Mouse (Mus musculus) limb, embryonic 11.5 days (tissue): Measurements from ENCODE around the gene Cyp4f16. TPM values are rescaled to one million over a fixed set of nuclear protein-coding genes. Genes with fewer than 3 reads are reported as not detected.
A peak's percentile ranks its signal among the peaks of the same experiment; 100 is the strongest.
"Not testable (repeated sequence)": the region's sequence is repeated elsewhere in the genome, so short reads cannot be mapped to it uniquely, and the experiment has no call there.

Experiments used
- ATAC-seq: fragments of 200-750 bp; cut with Nextera tagmentation; 2 replicates; pipeline ENCODE4 v1.8.0; 2017; ENCODE audit warnings: low read depth; ENCODE audit not compliant: insufficient number of reproducible peaks, low FRiP score, low TSS enrichment
- DNase-seq: peaks from one replicate; pipeline ENCODE4 v3.0.0-alpha.2; 2015; ENCODE audit warnings: low spot score
- H3K27ac ChIP-seq: fragments of 300-500 bp; sonication (generic); replicated peaks from 2 replicates; pipeline ENCODE4 v1.5.1; 2014; ENCODE audit warnings: low read depth, mild to moderate bottlenecking, low read length
- H3K27me3 ChIP-seq: fragments of 300-500 bp; sonication (generic); 2 replicates; pipeline ENCODE4 v1.6.1; 2014; ENCODE audit warnings: mild to moderate bottlenecking, low read length, mixed read lengths; ENCODE audit not compliant: control insufficient read depth, insufficient read depth
- H3K36me3 ChIP-seq: fragments of 300-500 bp; sonication (generic); 2 replicates; pipeline ENCODE4 v1.6.1; 2014; ENCODE audit warnings: mild to moderate bottlenecking, low read length, moderate library complexity, mixed read lengths; ENCODE audit not compliant: control insufficient read depth, insufficient read depth
- H3K4me1 ChIP-seq: fragments of 300-500 bp; sonication (generic); 2 replicates; pipeline ENCODE4 v1.6.1; 2014; ENCODE audit warnings: low read length, mixed read lengths; ENCODE audit not compliant: control insufficient read depth, insufficient read depth
- H3K4me2 ChIP-seq: fragments of 300-500 bp; sonication (generic); 2 replicates; pipeline ENCODE4 v1.6.1; 2014; ENCODE audit warnings: low read depth, mild to moderate bottlenecking, moderate library complexity; ENCODE audit not compliant: severe bottlenecking
- H3K4me3 ChIP-seq: fragments of 300-500 bp; sonication (generic); 2 replicates; pipeline ENCODE4 v1.5.1; 2014; ENCODE audit warnings: low read depth, low read length
- H3K9ac ChIP-seq: fragments of 300-500 bp; sonication (generic); 2 replicates; pipeline ENCODE4 v1.6.1; 2014; ENCODE audit warnings: mild to moderate bottlenecking, low read length
- H3K9me3 ChIP-seq: fragments of 300-500 bp; sonication (generic); 2 replicates; pipeline ENCODE4 v1.6.1; 2016; ENCODE audit warnings: low read length; ENCODE audit not compliant: control insufficient read depth
- WGBS: fragments of 180-500 bp; shearing (Covaris S2); extraction: QIAGEN DNeasy Blood & Tissue Kit; methylation state at CpG from one replicate; pipeline ENCODE4 v1.1.7; 2014; 5-methylcytosine and 5-hydroxymethylcytosine counted together
- polyA plus RNA-seq: library from polyadenylated mRNA; unstranded; fragments of >200 nt; fragmentation: Nextera tagmentation; extraction: Ambion mirVana; gene quantifications from 2 replicates; pipeline ENCODE4 v1.2.1, GENCODE M21; 2014

Gene Cyp4f16
- polyA plus RNA-seq, 1 experiment from 2014 or later, result 18.3 TPM

GRCm38 (mm10) chr17:32506729-32507245 is 29.6 kb upstream of the Cyp4f16 start:
- Histone ChIP-seq H3K36me3 (no peaks in the 10 kb centered on the region), H3K4me2 (peak overlapping the region; percentile 72), H3K27me3 (no peaks in the 10 kb centered on the region), H3K9me3 (no peaks in the 10 kb centered on the region), H3K4me1 (no peaks in the 10 kb centered on the region; the same call in 1 of the 2 replicates), H3K9ac (peak overlapping the region; percentile 34), H3K4me3 (peak overlapping the region; percentile 48), H3K27ac (no peak overlapping the region)
- WGBS, result 43% methylated on average over 9 of the region's 9 CpGs
- ATAC-seq (no peak; the same call in 1 of the 2 replicates), DNase-seq (no peak)

DNA sequence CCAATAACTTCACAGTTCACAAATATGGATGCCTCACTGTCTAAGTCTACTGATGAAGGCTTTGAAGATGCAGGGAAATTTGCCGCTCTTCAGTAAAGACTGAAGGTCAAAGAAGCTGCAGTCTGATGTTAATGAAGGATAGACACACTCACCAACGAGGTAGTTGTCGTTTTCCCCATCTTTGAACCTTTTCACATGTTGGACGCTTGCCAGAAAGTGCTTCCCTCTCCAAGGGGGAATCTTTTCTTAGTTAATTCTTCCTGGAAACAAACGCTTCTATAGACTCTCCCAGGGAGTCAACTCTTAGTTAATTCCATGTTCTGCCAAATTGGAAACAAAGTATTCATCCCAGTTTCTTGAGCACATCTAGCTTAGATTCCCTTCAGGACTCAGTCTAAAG is 20.2 kb upstream of the Cyp4f16 start:
- H3K9me3 ChIP-seq, result no peaks in the 10 kb centered on the region
- no peak overlapping the region for H3K4me2 ChIP-seq
- H3K9ac ChIP-seq, result no peak overlapping the region
- WGBS, result 88% methylated on average over 5 of the region's 5 CpGs
- no peaks in the 10 kb centered on the region for H3K4me1 ChIP-seq
- H3K4me3 ChIP-seq, result no peak overlapping the region
- no peaks in the 10 kb centered on the region for H3K36me3 ChIP-seq
- H3K27ac ChIP-seq, result no peak overlapping the region
- DNase-seq (no peak), ATAC-seq (no peak)
- H3K27me3 ChIP-seq, result no peaks in the 10 kb centered on the region

DNA sequence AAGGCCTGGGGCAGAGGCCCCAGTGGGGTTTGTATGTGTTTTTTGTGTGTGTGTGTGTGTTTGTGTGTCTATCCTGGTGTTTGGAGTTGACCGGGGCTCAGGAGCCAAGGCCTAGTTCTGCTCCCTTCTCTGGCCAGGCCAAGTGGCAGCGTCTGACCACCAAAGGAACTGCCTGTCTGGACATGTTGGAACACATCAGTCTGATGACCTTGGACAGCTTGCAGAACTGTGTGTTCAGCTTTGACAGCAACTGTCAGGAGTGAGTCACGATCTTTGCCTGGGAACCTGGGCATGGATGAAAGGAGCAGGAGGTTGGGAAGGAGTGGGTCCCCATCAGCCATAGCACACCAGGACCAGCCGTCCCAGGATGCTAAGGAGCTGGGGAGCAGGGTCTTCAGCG is 14.4 kb upstream of the Cyp4f16 start:
- no peaks in the 10 kb centered on the region for H3K27me3 ChIP-seq
- H3K9me3 ChIP-seq, result no peaks in the 10 kb centered on the region
- 88% methylated on average over 5 of the region's 5 CpGs for WGBS
- no peak overlapping the region for H3K27ac ChIP-seq
- H3K9ac ChIP-seq, result no peak overlapping the region
- ATAC-seq, result no peak
- no peaks in the 10 kb centered on the region for H3K36me3 ChIP-seq
- no peak overlapping the region for H3K4me2 ChIP-seq
- no peaks in the 10 kb centered on the region for H3K4me1 ChIP-seq
- H3K4me3 ChIP-seq, result no peak overlapping the region
- no peak for DNase-seq

DNA sequence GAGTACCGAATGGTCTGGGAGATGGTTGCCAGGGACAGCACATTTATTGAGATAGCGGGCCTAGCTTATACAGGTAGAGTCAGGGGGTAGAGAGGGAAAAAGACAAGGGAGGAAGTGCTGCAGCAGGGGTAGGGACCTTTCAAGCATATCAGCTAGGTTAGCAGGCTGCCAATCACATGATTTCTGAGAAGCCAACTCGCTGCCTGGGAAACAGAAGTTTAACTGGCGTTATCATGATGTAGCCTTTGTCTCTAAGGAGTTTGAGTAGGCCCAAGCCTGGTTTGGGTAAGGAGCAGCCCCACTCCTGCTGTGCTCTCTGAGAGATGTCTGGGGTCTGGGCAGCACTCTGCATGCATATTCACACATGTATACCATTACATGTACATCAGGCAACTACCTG is 14.0 kb upstream of the Cyp4f16 start:
- no peaks in the 10 kb centered on the region for H3K36me3 ChIP-seq
- no peaks in the 10 kb centered on the region for H3K27me3 ChIP-seq
- DNase-seq (no peak), ATAC-seq (no peak)
- no peaks in the 10 kb centered on the region for H3K9me3 ChIP-seq
- H3K27ac ChIP-seq, result no peak overlapping the region
- no peak overlapping the region for H3K9ac ChIP-seq
- 97% methylated on average over 4 of the region's 4 CpGs for WGBS
- no peak overlapping the region for H3K4me3 ChIP-seq
- H3K4me1 ChIP-seq, result no peaks in the 10 kb centered on the region
- no peak overlapping the region for H3K4me2 ChIP-seq

DNA sequence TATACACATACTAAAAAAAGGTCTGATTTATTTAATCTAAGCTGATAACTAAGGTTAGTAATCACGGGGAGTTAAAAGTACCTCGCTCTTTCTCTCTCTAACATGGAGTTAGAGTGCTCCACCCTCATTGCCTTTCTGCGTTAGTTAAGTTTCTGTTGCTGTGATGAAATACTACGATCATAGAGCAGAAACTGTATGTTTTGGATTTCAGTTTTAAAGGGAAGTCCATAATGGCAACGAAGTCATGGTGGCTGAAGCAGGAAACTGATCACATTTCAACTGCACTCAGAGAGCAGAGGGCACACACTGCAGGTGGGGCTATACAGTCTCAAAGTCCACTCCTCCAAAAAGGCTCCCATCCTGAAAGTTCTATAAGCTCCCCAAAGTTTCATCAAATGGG is 13.5 kb upstream of the Cyp4f16 start:
- H3K9ac ChIP-seq, result no peak overlapping the region
- H3K36me3 ChIP-seq, result no peaks in the 10 kb centered on the region
- no peaks in the 10 kb centered on the region for H3K27me3 ChIP-seq
- H3K4me1 ChIP-seq, result no peaks in the 10 kb centered on the region
- H3K9me3 ChIP-seq, result no peaks in the 10 kb centered on the region
- DNase-seq (no peak), ATAC-seq (no peak)
- H3K4me3 ChIP-seq, result no peak overlapping the region
- no peak overlapping the region for H3K4me2 ChIP-seq
- WGBS, result 87% methylated on average over 5 of the region's 5 CpGs
- no peak overlapping the region for H3K27ac ChIP-seq

- Histone ChIP-seq H3K9ac (no peak overlapping the region), H3K27ac (no peak overlapping the region), H3K4me2 (no peak overlapping the region), H3K27me3 (no peaks in the 10 kb centered on the region), H3K9me3 (no peaks in the 10 kb centered on the region), H3K4me1 (0 out of 2 replicates have a peak, but pooled peaks cover 4% of the 10 kb centered on the region), H3K4me3 (no peak overlapping the region), H3K36me3 (no peaks in the 10 kb centered on the region)
- WGBS, result 91% methylated on average over 11 of the region's 11 CpGs
- DNase-seq (no peak), ATAC-seq (no peak)
Measured at GRCm38 (mm10) chr17:32523895-32524294, 12.5 kb upstream of the Cyp4f16 start.

DNA sequence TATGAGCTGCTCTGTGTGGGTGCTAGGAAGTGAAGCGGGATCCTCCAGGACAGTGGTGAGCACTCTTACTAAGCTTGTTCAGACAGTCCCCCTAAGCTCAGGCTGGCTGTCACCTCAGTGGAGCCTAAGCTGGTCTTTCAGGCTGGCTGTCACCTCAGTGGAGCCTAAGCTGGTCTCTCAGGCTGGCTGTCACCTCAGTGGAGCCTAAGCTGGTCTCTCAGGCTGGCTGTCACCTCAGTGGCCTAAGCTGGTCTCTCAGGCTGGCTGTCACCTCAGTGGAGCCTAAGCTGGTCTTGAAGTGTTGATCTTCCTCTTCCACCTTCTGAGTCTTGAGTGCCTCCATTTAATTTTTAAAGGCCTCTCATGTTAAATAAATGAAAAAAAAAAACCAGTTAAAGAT is 10.0 kb upstream of the Cyp4f16 start:
- 86% methylated on average over 1 of the region's 1 CpGs for WGBS
- not testable (repeated sequence) for DNase-seq, H3K27me3 ChIP-seq, ATAC-seq, H3K36me3 ChIP-seq, H3K4me3 ChIP-seq, H3K27ac ChIP-seq, H3K9ac ChIP-seq, H3K9me3 ChIP-seq, H3K4me1 ChIP-seq, H3K4me2 ChIP-seq

DNA sequence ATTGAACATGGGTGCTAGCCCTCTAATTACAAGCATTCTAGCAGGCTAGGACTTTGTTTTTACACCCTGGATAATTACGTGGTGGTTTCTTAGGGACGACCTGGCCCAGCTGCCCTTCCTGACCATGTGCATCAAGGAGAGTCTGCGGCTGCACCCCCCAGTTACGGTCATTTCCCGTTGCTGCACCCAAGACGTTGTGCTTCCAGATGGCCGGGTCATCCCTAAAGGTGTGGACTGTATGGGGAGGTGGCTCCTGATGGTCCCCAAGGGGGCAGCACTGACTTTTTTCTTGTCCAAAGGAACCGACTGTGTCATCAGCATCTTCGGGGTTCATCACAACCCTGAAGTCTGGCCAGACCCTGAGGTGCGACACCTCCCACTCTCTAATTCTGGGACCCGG is 8.6 kb upstream of the Cyp4f16 start:
- H3K27me3 ChIP-seq, result no peaks in the 10 kb centered on the region
- DNase-seq (no peak), ATAC-seq (no peak)
- H3K4me2 ChIP-seq, result no peak overlapping the region
- WGBS, result 88% methylated on average over 11 of the region's 11 CpGs
- no peaks in the 10 kb centered on the region for H3K9me3 ChIP-seq
- no peak overlapping the region for H3K4me3 ChIP-seq
- H3K4me1 ChIP-seq, result 0 out of 2 replicates have a peak, but pooled peaks cover 4% of the 10 kb centered on the region
- no peaks in the 10 kb centered on the region for H3K36me3 ChIP-seq
- no peak overlapping the region for H3K27ac ChIP-seq
- no peak overlapping the region for H3K9ac ChIP-seq
